Mouse (Mus musculus) midbrain, postnatal 0 days (tissue): Measurements from ENCODE around the gene Ube2g2. TPM values are rescaled to one million over a fixed set of nuclear protein-coding genes. Genes with fewer than 3 reads are reported as not detected.

ENCODE experiments used
- ATAC-seq: fragments of 200-750 bp; cut with Nextera tagmentation; 2 replicates; pipeline ENCODE4 v1.8.0; 2017; ENCODE audit warnings: moderate number of reproducible peaks, mild to moderate bottlenecking, moderate TSS enrichment, moderate library complexity; ENCODE audit not compliant: low FRiP score
- DNase-seq: peaks from one replicate; pipeline ENCODE4 v3.0.0-alpha.2; 2015; ENCODE audit warnings: low spot score
- H3K27ac ChIP-seq: fragments of 300-500 bp; sonication (generic); 2 replicates; pipeline ENCODE4 v1.5.1; 2014; ENCODE audit warnings: low read depth, mild to moderate bottlenecking, low read length, mixed read lengths
- H3K27me3 ChIP-seq: fragments of 300-500 bp; sonication (generic); 2 replicates; pipeline ENCODE4 v1.6.1; 2014; ENCODE audit warnings: low read length, control low read depth, mixed read lengths; ENCODE audit not compliant: insufficient read depth
- H3K36me3 ChIP-seq: fragments of 300-500 bp; sonication (generic); 2 replicates; pipeline ENCODE4 v1.6.1; 2014; ENCODE audit warnings: low read length, control low read depth, mixed read lengths; ENCODE audit not compliant: insufficient read depth
- H3K4me1 ChIP-seq: fragments of 300-500 bp; sonication (generic); 2 replicates; pipeline ENCODE4 v1.6.1; 2014; ENCODE audit warnings: mild to moderate bottlenecking, control low read depth, antibody characterized with exemption, low read length, mixed read lengths; ENCODE audit not compliant: insufficient read depth
- H3K4me2 ChIP-seq: fragments of 300-500 bp; sonication (generic); 2 replicates; pipeline ENCODE4 v1.6.1; 2014; ENCODE audit warnings: low read depth, mild to moderate bottlenecking, low read length, mixed read lengths; ENCODE audit not compliant: poor library complexity, severe bottlenecking
- H3K4me3 ChIP-seq: fragments of 300-500 bp; sonication (generic); 2 replicates; pipeline ENCODE4 v1.5.1; 2014; ENCODE audit warnings: low read depth, mild to moderate bottlenecking, low read length, moderate library complexity
- H3K9ac ChIP-seq: fragments of 300-500 bp; sonication (generic); replicated peaks from 2 replicates; pipeline ENCODE4 v1.6.1; 2014; ENCODE audit warnings: mild to moderate bottlenecking, low read length, moderate library complexity, mixed read lengths; ENCODE audit not compliant: poor library complexity, severe bottlenecking
- H3K9me3 ChIP-seq: fragments of 300-500 bp; sonication (generic); 2 replicates; pipeline ENCODE4 v1.6.1; 2016; ENCODE audit warnings: low read length, control low read depth
- CTCF ChIP-seq: IDR thresholded peaks from 2 replicates; pipeline ENCODE4 v1.5.1; 2016; ENCODE audit warnings: antibody characterized with exemption, mild to moderate bottlenecking
- WGBS: fragments of 180-500 bp; shearing (Covaris S2); extraction: QIAGEN DNeasy Blood & Tissue Kit; methylation state at CpG from one replicate; pipeline ENCODE4 v1.1.7; 2014; 5-methylcytosine and 5-hydroxymethylcytosine counted together
- polyA plus RNA-seq: library from polyadenylated mRNA; unstranded; fragments of >200 nt; fragmentation: Nextera tagmentation; extraction: Ambion mirVana; gene quantifications from 2 replicates; pipeline ENCODE4 v1.2.1, GENCODE M21; 2015
- total RNA-seq: library from RNA; depleted of rRNA; stranded (reverse); fragments of >200 nt; gene quantifications from 2 replicates; pipeline ENCODE4 v1.2.3, GENCODE M21; 2014

Ube2g2 gene
- total and polyA plus RNA-seq, 2 experiments from 2014 or later = 41.8 to 67.2 TPM

GRCm38 (mm10) chr10:77638956-77639355 is 16.9 kb downstream of the Ube2g2 start:
- no peak for TF ChIP-seq CTCF
- Histone ChIP-seq H3K4me3 (no peak overlapping the region), H3K4me1 (no peaks in the 10 kb centered on the region), H3K27me3 (no peaks in the 10 kb centered on the region), H3K9me3 (no peaks in the 10 kb centered on the region), H3K9ac (no peak overlapping the region), H3K27ac (no peak overlapping the region), H3K4me2 (no peak overlapping the region), H3K36me3 (peaks cover 51% of the 10 kb centered on the region)
- DNase-seq (no peak), ATAC-seq (no peak)
- WGBS = 70% methylated on average over 6 of the region's 6 CpGs

GRCm38 (mm10) chr10:77643160-77643559 is 21.1 kb downstream of the Ube2g2 start:
- Histone ChIP-seq H3K9me3 (no peaks in the 10 kb centered on the region), H3K27ac (no peak overlapping the region), H3K4me3 (no peak overlapping the region), H3K9ac (no peak overlapping the region), H3K4me1 (no peaks in the 10 kb centered on the region), H3K4me2 (no peak overlapping the region), H3K27me3 (no peaks in the 10 kb centered on the region), H3K36me3 (peaks cover 60% of the 10 kb centered on the region)
- ATAC-seq (no peak), DNase-seq (no peak)
- WGBS = 81% methylated on average over 7 of the region's 7 CpGs
- TF ChIP-seq CTCF = no peak

DNA sequence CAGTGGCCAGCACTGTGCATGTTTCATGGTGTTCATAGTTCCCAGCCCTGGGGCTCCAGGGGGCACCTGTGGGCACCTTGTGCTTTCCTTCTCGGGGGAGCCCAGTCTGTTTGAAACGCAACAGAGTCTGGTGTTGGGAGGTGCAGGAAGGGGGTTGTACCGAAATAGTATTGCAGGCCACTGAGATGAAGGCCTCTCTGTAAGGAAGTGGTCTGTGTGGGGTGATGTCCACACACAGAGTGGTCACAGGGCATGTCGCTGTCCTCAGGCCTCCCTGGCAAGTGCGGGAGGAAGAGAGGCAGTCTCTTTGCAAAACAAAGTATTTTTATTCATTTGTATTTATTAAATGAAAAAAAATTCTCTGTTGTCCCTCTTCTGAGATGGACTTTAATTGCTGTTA is 23.5 kb downstream of the Ube2g2 start:
- Histone ChIP-seq H3K36me3 (peaks cover 56% of the 10 kb centered on the region), H3K9ac (no peak overlapping the region), H3K9me3 (no peaks in the 10 kb centered on the region), H3K27me3 (no peaks in the 10 kb centered on the region), H3K4me1 (no peaks in the 10 kb centered on the region), H3K4me3 (no peak overlapping the region), H3K4me2 (no peak overlapping the region), H3K27ac (no peak overlapping the region)
- WGBS = 96% methylated on average over 5 of the region's 5 CpGs
- TF ChIP-seq CTCF = no peak
- ATAC-seq (no peak), DNase-seq (no peak)

DNA sequence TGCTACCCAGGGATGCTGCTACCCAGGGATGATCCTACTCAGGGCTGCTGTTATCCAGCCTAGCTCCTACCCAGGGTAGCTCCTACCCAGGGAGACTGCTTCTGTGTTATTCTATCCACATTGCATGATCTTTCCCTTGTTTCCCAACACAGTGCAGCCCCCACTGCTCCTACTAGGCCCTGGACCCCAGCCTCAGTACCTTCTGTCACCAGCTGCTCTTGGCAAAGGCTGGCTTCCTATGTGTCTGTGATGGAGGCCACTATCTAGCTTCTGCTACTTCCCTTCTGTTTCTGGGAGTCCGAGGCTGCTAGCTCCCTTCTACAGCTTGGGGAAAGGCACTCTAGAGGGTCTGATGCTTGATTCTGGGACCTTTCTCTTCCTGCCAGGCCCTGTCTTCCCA is 25.4 kb downstream of the Ube2g2 start:
- WGBS = 76% methylated on average over 1 of the region's 1 CpGs
- no peaks in the 10 kb centered on the region for H3K27me3 ChIP-seq
- peaks cover 43% of the 10 kb centered on the region for H3K36me3 ChIP-seq
- ATAC-seq (no peak), DNase-seq (no peak)
- TF ChIP-seq CTCF = no peak
- H3K4me1 ChIP-seq = no peaks in the 10 kb centered on the region
- no peak overlapping the region for H3K27ac ChIP-seq
- H3K4me3 ChIP-seq = no peak overlapping the region
- no peak overlapping the region for H3K9ac ChIP-seq
- no peaks in the 10 kb centered on the region for H3K9me3 ChIP-seq
- H3K4me2 ChIP-seq = no peak overlapping the region

DNA sequence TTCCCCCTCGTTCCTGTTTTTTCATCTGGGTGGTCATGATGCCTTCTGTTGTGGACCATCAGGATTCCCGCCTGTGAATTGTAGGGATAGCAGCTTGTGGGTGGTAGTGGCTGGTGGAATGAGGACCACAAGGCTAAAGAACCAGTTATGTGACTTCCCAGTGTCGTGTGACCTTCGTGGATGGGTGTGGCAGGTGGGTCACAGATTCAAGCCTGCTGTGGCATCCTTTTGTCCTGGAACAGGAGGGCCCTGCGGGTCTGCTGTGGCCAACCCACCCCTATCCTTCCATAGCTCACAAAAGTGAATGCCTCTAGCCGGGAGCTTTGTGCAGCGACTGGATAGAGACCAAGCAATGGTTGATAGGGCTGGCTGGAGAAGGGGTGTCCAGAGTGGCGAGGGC is 25.8 kb downstream of the Ube2g2 start:
- no peak for TF ChIP-seq CTCF
- ATAC-seq = no peak

DNA sequence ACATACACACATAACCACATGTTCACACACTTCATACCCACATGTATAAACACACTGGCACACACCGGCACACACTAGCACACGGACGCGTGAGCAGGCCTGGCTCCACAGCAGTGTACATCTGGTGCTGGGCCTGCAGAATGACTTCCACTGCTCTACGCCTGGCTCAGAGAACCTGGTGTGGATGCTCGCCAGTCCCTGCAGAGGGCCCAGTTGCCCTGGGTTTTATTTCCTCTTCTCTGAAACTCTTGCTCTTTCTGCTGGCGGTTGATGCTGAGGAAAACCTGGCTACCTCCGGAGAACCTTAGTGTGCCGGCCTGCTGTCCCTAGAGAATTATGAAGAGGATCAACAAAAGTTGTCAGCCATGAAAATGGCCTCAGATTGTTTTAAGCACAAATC is 30.0 kb downstream of the Ube2g2 start:
- DNase-seq = no peak
- Histone ChIP-seq H3K4me2 (no peak overlapping the region), H3K4me3 (no peak overlapping the region), H3K9me3 (no peaks in the 10 kb centered on the region), H3K27me3 (no peaks in the 10 kb centered on the region), H3K27ac (no peak overlapping the region), H3K36me3 (peaks cover 3% of the 10 kb centered on the region; the same call in 1 of the 2 replicates), H3K9ac (no peak overlapping the region), H3K4me1 (no peaks in the 10 kb centered on the region)
- no peak for ATAC-seq
- WGBS = 90% methylated on average over 9 of the region's 9 CpGs
- TF ChIP-seq CTCF = peak; percentile 26; the same call in 1 of the 2 replicates

More for the DNA sequence above, 25.8 kb downstream of the Ube2g2 start:
- Histone ChIP-seq H3K36me3 (peaks cover 40% of the 10 kb centered on the region), H3K4me1 (no peaks in the 10 kb centered on the region), H3K9me3 (no peaks in the 10 kb centered on the region), H3K4me3 (no peak overlapping the region), H3K9ac (no peak overlapping the region), H3K4me2 (no peak overlapping the region), H3K27ac (no peak overlapping the region), H3K27me3 (no peaks in the 10 kb centered on the region)
- WGBS = 88% methylated on average over 8 of the region's 8 CpGs
- DNase-seq = no peak
